Mouse (Mus musculus): Measurements from ENCODE around the gene Unc5cl.

The Unc5cl gene

GRCm38 (mm10) chr17:48432158-48432980 is 22.3 kb upstream of the Unc5cl start, which contains the start of gene Apobec2:
Gene Apobec2, minus strand, starts transcription at chr17:48432930.
- no peak for DNase-seq (ENCODE audit: low spot score)

GRCm38 (mm10) chr17:48433006-48433655 is 21.6 kb upstream of the Unc5cl start:
- no peak for DNase-seq (ENCODE audit: low spot score)

GRCm38 (mm10) chr17:48433689-48434330 is 20.9 kb upstream of the Unc5cl start:
- no peak for DNase-seq (ENCODE audit: low spot score)

GRCm38 (mm10) chr17:48434479-48434878 is 20.2 kb upstream of the Unc5cl start:
- no peak for DNase-seq (ENCODE audit: low spot score)

DNA sequence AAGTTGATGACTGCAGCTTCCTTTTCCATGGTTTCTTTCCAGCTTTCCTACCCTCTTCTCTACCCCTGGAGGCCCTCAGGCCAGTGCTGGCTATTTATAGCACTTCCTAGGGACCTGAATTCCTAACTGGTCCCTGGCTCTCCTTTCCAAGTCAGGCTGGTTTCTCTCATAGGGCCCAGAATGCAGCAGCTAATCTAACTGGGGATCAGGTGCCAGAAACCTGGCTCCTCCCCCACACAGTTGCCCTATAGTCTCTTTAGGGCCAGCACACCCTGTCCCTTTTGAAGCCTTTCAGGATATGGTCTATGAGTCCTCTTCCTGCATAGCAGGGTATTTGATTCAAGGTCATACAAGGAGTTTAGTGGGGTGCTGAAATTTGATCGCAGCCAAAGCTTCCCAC is 18.2 kb upstream of the Unc5cl start:
- no peak for DNase-seq (ENCODE audit: low spot score)

- peak; percentile 60 for DNase-seq (ENCODE audit: low spot score)
Measured at GRCm38 (mm10) chr17:48437421-48437911, 17.2 kb upstream of the Unc5cl start.

- peak; percentile 60 for DNase-seq (ENCODE audit: low spot score)
Measured at GRCm38 (mm10) chr17:48442745-48443457, 11.8 kb upstream of the Unc5cl start.

DNA sequence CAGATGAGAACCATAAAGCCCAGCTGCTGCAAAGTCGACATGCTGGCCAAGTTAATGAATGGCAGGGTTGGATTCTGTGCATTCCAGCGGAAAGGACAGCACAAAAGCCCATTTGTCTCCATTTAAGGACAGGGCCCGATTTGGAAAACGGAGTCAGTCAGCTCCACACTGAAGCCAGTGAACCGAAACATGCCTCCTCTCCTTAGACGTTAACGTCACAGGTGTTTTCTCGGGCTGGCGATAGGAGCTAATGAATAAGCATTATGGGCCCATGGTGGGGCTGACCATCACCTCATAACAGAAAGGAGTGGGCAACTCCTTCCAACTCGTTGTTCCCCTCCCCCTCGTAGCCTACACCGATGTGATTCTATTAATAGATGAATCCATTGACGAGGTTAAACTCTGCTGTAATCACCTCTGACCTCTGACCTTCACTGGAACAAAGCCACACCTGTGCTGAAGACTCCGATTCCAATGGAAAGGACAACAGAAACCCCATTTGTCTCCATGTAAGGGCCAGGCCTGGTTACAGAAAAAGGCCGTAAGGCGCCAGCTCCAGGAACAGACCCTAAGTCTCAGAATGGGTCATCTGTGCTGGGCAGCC is 11.1 kb upstream of the Unc5cl start:
- DNase-seq (ENCODE audit: low spot score): no peak

DNA sequence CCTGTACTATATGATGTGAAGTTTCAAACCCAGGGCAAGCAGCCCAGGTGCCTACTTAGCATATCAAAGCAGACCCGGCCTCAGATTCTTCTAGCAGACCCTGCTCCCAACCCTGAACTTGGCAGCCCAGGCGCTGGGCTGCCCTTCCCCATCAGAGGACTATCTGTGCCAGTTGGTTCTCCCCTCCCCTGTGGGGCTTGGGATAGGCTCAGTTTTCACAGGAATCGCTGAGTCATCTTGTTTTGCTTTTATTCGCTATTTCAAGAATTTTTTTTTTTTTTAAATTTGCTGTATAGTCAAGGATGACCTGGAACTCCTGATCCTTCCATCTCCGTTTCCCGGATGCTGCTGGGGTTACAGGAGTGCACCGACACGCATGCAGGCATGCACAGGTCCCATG is 7.0 kb upstream of the Unc5cl start:
- DNase-seq (ENCODE audit: low spot score): no peak

GRCm38 (mm10) chr17:48450666-48451352 is 3.9 kb upstream of the Unc5cl start:
- DNase-seq (ENCODE audit: low spot score): no peak

- DNase-seq (ENCODE audit: low spot score): no peak
Measured at GRCm38 (mm10) chr17:48451353-48451675, 3.4 kb upstream of the Unc5cl start, which contains the start of gene Tspo2. Gene Tspo2, minus strand, starts transcription at chr17:48451522.

DNA sequence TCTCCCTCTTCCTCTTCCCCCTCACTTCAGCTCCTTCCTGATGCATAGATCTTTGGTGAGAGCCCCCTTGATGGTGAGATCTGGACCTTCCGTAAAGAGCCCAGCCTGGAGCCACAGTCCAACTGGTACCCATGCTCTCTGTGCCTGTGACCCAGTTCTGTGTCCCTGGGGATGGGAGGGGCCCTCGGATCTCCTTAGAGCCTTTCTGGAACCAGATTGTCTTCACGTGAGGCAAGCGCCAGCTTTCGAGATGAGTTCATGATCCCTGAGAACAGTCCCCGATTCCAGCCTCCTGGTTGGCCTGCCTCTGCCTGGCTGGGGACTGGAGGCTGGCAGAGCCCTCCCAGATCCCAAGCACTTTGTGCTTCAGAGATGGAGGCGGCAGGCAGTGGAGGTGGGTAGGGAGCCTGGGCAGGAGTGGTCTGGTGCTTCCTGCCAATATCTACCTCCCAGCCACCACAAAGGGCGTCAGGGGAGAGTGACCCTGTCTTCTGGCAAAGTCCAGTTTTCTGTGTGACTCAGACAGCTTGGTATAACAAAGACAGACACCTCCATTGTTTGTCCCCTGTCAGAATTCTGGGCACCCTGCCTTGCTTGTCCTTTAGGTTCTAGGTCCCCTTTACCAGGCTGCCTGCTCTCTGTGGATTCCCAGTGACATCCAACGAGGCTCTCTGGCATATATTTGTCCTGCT is 2.8 kb upstream of the Unc5cl start:
- DNase-seq (ENCODE audit: low spot score): no peak

DNA sequence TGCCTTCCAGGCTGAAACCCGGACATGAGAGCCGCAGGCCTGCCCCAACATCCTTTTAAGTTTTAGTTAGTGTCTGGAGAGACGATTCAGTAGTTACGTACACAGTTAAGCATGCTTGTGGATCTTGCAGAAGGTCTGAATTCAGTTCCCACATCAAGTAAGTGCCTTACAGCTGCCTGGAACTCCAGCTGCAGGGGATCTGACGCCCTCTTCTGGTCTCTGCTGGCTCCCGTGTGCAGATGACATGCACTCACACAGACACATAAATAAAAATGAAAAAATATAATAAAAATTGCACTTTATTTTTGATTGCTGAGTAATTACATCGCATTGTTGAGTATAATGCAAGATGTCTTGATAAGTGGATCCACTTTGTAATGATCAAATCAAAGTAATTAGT is 1.2 kb upstream of the Unc5cl start:
- no peak for DNase-seq (ENCODE audit: low spot score)

- DNase-seq (ENCODE audit: low spot score): no peak
Measured at GRCm38 (mm10) chr17:48454190-48454589, 511 bp upstream of the Unc5cl start.

- no peak for DNase-seq (ENCODE audit: low spot score)
Measured at GRCm38 (mm10) chr17:48455955-48456354, 1.3 kb downstream of the Unc5cl start.

DNA sequence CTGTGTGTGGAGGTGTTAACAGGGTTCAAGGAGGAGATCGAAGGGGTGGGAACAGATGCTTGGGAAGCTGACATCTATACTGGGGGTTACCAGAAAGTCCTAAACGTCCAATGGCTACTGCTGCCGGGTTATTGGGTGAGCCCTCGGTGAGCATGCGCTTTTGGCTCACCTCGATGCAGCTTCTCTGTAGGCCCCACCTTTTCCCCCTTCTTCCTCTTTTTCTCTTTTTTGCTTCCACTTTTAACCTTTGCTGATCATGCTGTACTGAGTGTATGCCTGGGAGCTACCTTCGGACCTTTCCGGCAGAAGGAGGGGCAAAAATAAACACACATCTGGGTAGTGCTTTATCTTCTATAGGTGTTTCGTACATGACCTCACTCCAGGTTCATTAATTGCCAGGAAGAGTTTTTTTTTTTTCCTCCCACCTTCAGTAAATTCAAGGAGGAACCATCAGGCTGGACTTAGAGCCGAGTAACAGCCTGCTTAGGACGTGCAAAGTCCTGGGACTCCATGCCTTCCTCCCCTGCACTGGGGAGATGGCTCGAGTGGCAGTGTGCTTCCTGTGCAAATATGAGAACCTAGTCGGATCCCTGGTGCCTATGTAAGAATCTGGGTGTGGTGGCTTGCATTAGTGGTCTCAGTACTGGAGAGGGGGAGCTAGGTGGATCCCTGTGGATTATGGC is 3.4 kb downstream of the Unc5cl start:
- no peak for DNase-seq (ENCODE audit: low spot score)

- no peak for DNase-seq (ENCODE audit: low spot score)
Measured at GRCm38 (mm10) chr17:48462096-48462495, 7.4 kb downstream of the Unc5cl start.

DNA sequence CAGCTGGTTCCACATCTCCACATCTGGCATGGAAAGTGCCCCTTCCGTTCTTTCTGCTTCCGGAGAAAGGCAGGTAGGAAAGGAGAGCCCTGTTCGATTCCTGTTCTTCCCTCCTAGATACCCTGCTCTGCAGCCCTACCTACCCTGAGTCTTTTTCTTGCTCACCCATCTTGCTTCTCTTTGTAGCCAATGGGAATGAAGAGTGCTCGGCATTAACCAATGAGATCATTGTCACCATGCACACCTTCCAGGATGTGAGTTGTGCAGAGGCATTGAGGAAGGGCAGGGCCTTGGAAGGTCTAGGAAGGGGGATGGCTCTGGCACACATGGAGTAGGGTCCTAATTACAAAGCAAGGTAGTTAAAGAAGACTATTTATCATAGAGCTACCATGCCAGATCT is 8.7 kb downstream of the Unc5cl start:
- no peak for DNase-seq (ENCODE audit: low spot score)

DNA sequence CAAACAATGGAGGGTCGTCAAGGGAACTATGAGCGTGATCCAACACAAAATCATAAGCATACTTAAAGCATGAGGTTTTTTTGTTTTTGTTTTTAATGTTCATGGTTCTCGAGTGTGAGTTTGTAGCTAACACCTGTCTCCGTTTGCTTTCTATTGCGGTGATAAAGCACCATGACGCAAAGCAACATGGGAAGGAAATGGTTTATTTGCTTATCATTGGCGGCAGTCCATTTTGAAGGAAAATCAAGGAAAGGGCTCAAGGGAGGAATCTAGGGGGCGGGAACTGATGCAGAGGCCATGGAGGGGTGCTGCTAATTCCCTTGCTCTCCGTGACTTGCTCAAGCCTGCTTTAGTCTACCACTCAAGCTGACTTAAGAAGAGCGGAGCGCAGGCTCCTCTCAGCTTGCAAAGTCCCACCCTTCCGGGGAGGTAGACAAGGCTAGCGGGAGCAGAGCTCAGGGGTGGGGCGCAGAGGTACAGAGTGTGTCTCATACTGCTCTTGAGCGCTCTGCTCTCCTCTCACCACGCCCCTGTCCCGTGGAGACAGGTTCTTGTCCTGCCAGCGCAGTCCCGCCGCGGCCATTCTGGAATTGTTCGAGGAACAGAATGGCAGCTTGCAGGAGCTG is 12.2 kb downstream of the Unc5cl start:
- no peak for DNase-seq (ENCODE audit: low spot score)
